Mouse (Mus musculus) liver, embryonic 14.5 days (tissue): ENCODE measurements around the gene Nacad.

Experiments used
- CTCF ChIP-seq: IDR thresholded peaks from 2 replicates; pipeline ENCODE4 v1.5.1; 2016; ENCODE audit warnings: antibody characterized with exemption, low read depth, control low read depth
- EP300 ChIP-seq: IDR thresholded peaks from 2 replicates; pipeline ENCODE4 v1.6.1; 2016; ENCODE audit warnings: antibody characterized with exemption, low read depth

GRCm38 (mm10) chr11:6625478-6626387 lies 19.9 kb upstream of the Nacad start, which contains the start of gene Tbrg4:
- peak; percentile 22 for TF ChIP-seq CTCF
- TF ChIP-seq EP300, result peak; percentile 29; the same call in 1 of the 2 replicates
